27 mouse cellular contexts compared by ENCODE assay signal in genomic region chr13:56535570-56535969, GRCm38 (mm10). TPM values are rescaled to one million over a fixed set of nuclear protein-coding genes. Genes with fewer than 3 reads are reported as not detected.
DNase-seq lines count a peak whose midpoint lies in the region; ATAC-seq and TF ChIP-seq lines count a peak whose summit lies in the region.
"Had no signal": no experiment of that assay in that cellular context is flagged by ENCODE, and none has a peak within 500 bp of the region (broad histone marks: within the 10 kb centered on the region; RNA-seq: fewer than 3 reads in every experiment).

No protein-coding gene starts in this region.

- no peak for ATAC-seq in heart, embryonic 11.5 days (replicated peaks; ENCODE audit: insufficient number of reproducible peaks, low FRiP score, low TSS enrichment)
- ATAC-seq in liver, postnatal 0 days, result no peak
- no peak for ATAC-seq in frontal cortex, adult (ENCODE audit: low TSS enrichment)
- ATAC-seq: hindbrain, postnatal 0 days had no signal

- TF ChIP-seq CTCF in heart, adult 2 months (IDR thresholded peaks at IDR 0.05), result peak; percentile 34; the same call in 1 of the 2 replicates
- peak; percentile 20; the same call in 1 of the 2 replicates for TF ChIP-seq CTCF in liver, adult 2 months (IDR thresholded peaks at IDR 0.05; ENCODE audit: low read depth, low read length)
- TF ChIP-seq CTCF in liver, postnatal 0 days (IDR thresholded peaks at IDR 0.05; ENCODE audit: low read depth), result no peak

- intact Hi-C loops in heart, adult 2 months (cut with DNase I), result no loop called here

- no peak for TF ChIP-seq POLR2A in heart, adult 2 months (IDR thresholded peaks at IDR 0.05; ENCODE audit: insufficient read depth, low read depth, low read length)
- TF ChIP-seq POLR2A in liver, adult 2 months (IDR thresholded peaks at IDR 0.05; ENCODE audit: extremely low read depth, insufficient read depth, low read length), result no peak

- TF ChIP-seq EP300 in heart, adult 2 months (IDR thresholded peaks at IDR 0.05; ENCODE audit: insufficient read depth, low read depth, low read length), result no peak
- no peak for TF ChIP-seq EP300 in liver, postnatal 0 days (IDR thresholded peaks at IDR 0.05; ENCODE audit: low read depth)

- no peak overlapping the region for H3K4me2 ChIP-seq in heart, embryonic 11.5 days
- H3K4me2 ChIP-seq in liver, postnatal 0 days (ENCODE audit: low read depth, low read length), result no peak overlapping the region

- no peaks in the 10 kb centered on the region for H3K36me3 ChIP-seq in heart, adult 2 months (ENCODE audit: control insufficient read depth, insufficient read depth, low read length)
- no peaks in the 10 kb centered on the region for H3K36me3 ChIP-seq in heart, embryonic 11.5 days (ENCODE audit: control insufficient read depth, insufficient read depth, low read length)
- no peaks in the 10 kb centered on the region for H3K36me3 ChIP-seq in liver, adult 2 months (ENCODE audit: control insufficient read depth, insufficient read depth, low read length)
- no peaks in the 10 kb centered on the region for H3K36me3 ChIP-seq in liver, postnatal 0 days (replicated peaks; ENCODE audit: insufficient read depth, low read length)
- H3K36me3 ChIP-seq: midbrain, embryonic 10.5 days had no signal

- 79% methylated on average over 5 of the region's 5 CpGs for WGBS in heart, adult 2 months
- 74% methylated on average over 5 of the region's 5 CpGs for WGBS in heart, embryonic 11.5 days (ENCODE audit: insufficient replicate concordance)
- 78% methylated on average over 5 of the region's 5 CpGs for WGBS in liver, adult 2 months
- 73% methylated on average over 5 of the region's 5 CpGs for WGBS in liver, postnatal 0 days (ENCODE audit: insufficient replicate concordance)

- H3K4me3 ChIP-seq in heart, adult 2 months, result no peak overlapping the region
- H3K4me3 ChIP-seq in heart, embryonic 11.5 days (ENCODE audit: low read depth, low read length), result no peak overlapping the region
- no peak overlapping the region for H3K4me3 ChIP-seq in liver, adult 2 months (ENCODE audit: insufficient read depth, low read depth, low read length)
- no peak overlapping the region for H3K4me3 ChIP-seq in liver, postnatal 0 days (ENCODE audit: low read depth, low read length)
- H3K4me3 ChIP-seq: erythroblast, embryonic 14.5 days; midbrain, embryonic 10.5 days; myocyte had no signal

- no peaks in the 10 kb centered on the region for H3K27me3 ChIP-seq in heart, adult 2 months (ENCODE audit: control insufficient read depth, insufficient read depth, low read length)
- no peaks in the 10 kb centered on the region for H3K27me3 ChIP-seq in heart, embryonic 11.5 days (ENCODE audit: control insufficient read depth, insufficient read depth, low read length)
- H3K27me3 ChIP-seq in liver, adult 2 months (ENCODE audit: control insufficient read depth, insufficient read depth, low read length), result no peaks in the 10 kb centered on the region
- H3K27me3 ChIP-seq in liver, postnatal 0 days (ENCODE audit: insufficient read depth, low read length), result no peaks in the 10 kb centered on the region

- no peak overlapping the region for H3K27ac ChIP-seq in heart, adult 2 months
- no peak overlapping the region for H3K27ac ChIP-seq in heart, embryonic 11.5 days (ENCODE audit: low read depth, low read length)
- H3K27ac ChIP-seq in liver, adult 2 months (replicated peaks; ENCODE audit: insufficient read depth, low read depth, low read length), result no peak overlapping the region
- H3K27ac ChIP-seq in liver, postnatal 0 days (ENCODE audit: low read depth), result no peak overlapping the region
- H3K27ac ChIP-seq: hindbrain, postnatal 0 days; liver, embryonic 14.5 days; midbrain, embryonic 10.5 days had no signal

- H3K9me3 ChIP-seq in heart, embryonic 11.5 days (replicated peaks; ENCODE audit: control insufficient read depth, low read length), result 0 out of 2 replicates have a peak, but pooled peaks cover 4% of the 10 kb centered on the region
- no peaks in the 10 kb centered on the region for H3K9me3 ChIP-seq in liver, postnatal 0 days (ENCODE audit: low read length)

- H3K4me1 ChIP-seq in heart, adult 2 months (ENCODE audit: control insufficient read depth, insufficient read depth, low read length), result no peaks in the 10 kb centered on the region
- H3K4me1 ChIP-seq in heart, embryonic 11.5 days (ENCODE audit: control insufficient read depth, insufficient read depth, low read length), result no peaks in the 10 kb centered on the region
- H3K4me1 ChIP-seq in liver, adult 2 months (ENCODE audit: control insufficient read depth, insufficient read depth, low read length), result no peaks in the 10 kb centered on the region
- no peaks in the 10 kb centered on the region for H3K4me1 ChIP-seq in liver, postnatal 0 days (ENCODE audit: insufficient read depth)
- H3K4me1 ChIP-seq: midbrain, embryonic 10.5 days had no signal

- peak in 1 of 2 experiments; percentile 9 for DNase-seq in heart, adult 2 months
- DNase-seq in liver, adult 2 months (ENCODE audit: extremely low read depth, low read depth, low spot score), result no peak
- DNase-seq in liver, postnatal 0 days, result no peak
- DNase-seq in thymus, postnatal 14 days, result peak; percentile 51
- DNase-seq in thymus, adult 18-20 months, result no peak
- no peak for DNase-seq in urinary bladder, postnatal 14 days (ENCODE audit: low spot score)
- DNase-seq: adrenal gland, postnatal 36 days; cerebellum, adult 8-10 months; gastrocnemius, postnatal 25 days; heart, postnatal 4 days; kidney, adult 9 months; lung, postnatal 36 days had no signal

- no peak overlapping the region for H3K9ac ChIP-seq in heart, adult 2 months (ENCODE audit: low read depth, low read length)
- no peak overlapping the region for H3K9ac ChIP-seq in heart, embryonic 11.5 days (ENCODE audit: low read depth, low read length)
- no peak overlapping the region for H3K9ac ChIP-seq in liver, adult 2 months (ENCODE audit: low read depth, low read length)
- H3K9ac ChIP-seq in liver, postnatal 0 days (replicated peaks), result no peak overlapping the region
- H3K9ac ChIP-seq: liver, embryonic 14.5 days had no signal

- no peaks in the 10 kb centered on the region for H3K79me2 ChIP-seq in heart, adult 2 months (replicated peaks; ENCODE audit: control insufficient read depth, insufficient read depth, low read length)
- no peaks in the 10 kb centered on the region for H3K79me2 ChIP-seq in liver, adult 2 months (ENCODE audit: control insufficient read depth, insufficient read depth, low read length)

RNA-seq across cellular contexts. Expression of gene Lect2, which starts 12.7 kb away (rescaled TPM):
- not detected for total RNA-seq in heart, adult 2 months (2021)
- not detected in 2 replicates for polyA plus RNA-seq in heart, adult 2 months (2012; rRNA removed)
- polyA plus RNA-seq in heart, embryonic 11.5 days (2014; fragmentation: Nextera tagmentation; extraction: Ambion mirVana), result 0.37 and 1.1 TPM in 2 replicates
- total RNA-seq in liver, adult 2 months (2014; rRNA removed), result 230 and 425 TPM in 2 replicates
- polyA plus RNA-seq in liver, adult 2 months (2012; rRNA removed), result 106 and 170 TPM in 2 replicates
- 79.5 and 93.6 TPM in 2 replicates for polyA plus RNA-seq in liver, postnatal 0 days (2015; fragmentation: Nextera tagmentation; extraction: Ambion mirVana)
- total RNA-seq: adrenal gland, postnatal 36 days; common myeloid progenitor, adult 5-6 weeks; gastrocnemius, postnatal 25 days; heart, postnatal 4 days; hindbrain, postnatal 0 days; left cerebral cortex, adult 8-10 months; neutrophil, adult 5-6 weeks had no signal
- polyA plus RNA-seq: C2C12; embryonic facial prominence, embryonic 11.5 days; heart, embryonic 14.5 days; hindbrain, postnatal 0 days; limb, embryonic 11.5 days; midbrain, embryonic 10.5 days; myocyte had no signal

RNA-seq across cellular contexts. Expression of gene Fbxl21, which starts 13.3 kb away (rescaled TPM):
- total RNA-seq in heart, adult 2 months (2021), result under 1 TPM; 0.68 to 0.97 TPM
- 0.29 and 0.31 TPM in 2 replicates for polyA plus RNA-seq in heart, adult 2 months (2012; rRNA removed)
- polyA plus RNA-seq in heart, embryonic 11.5 days (2014; fragmentation: Nextera tagmentation; extraction: Ambion mirVana), result 1.2 and 1.9 TPM in 2 replicates
- 2.1 and 2.4 TPM in 2 replicates for total RNA-seq in liver, adult 2 months (2014; rRNA removed)
- 1.9 and 2.8 TPM in 2 replicates for polyA plus RNA-seq in liver, adult 2 months (2012; rRNA removed)
- 1.2 and 1.5 TPM in 2 replicates for polyA plus RNA-seq in liver, postnatal 0 days (2015; fragmentation: Nextera tagmentation; extraction: Ambion mirVana)
- total RNA-seq: common myeloid progenitor, adult 5-6 weeks had no signal
- polyA plus RNA-seq: erythroblast, embryonic 14.5 days had no signal

RNA-seq across cellular contexts. Expression of gene Il9, which starts 53.5 kb away (rescaled TPM):
- not detected for total RNA-seq in heart, adult 2 months (2021)
- not detected in 2 replicates for polyA plus RNA-seq in heart, adult 2 months (2012; rRNA removed)
- polyA plus RNA-seq in heart, embryonic 11.5 days (2014; fragmentation: Nextera tagmentation; extraction: Ambion mirVana), result not detected in 2 replicates
- not detected in 2 replicates for total RNA-seq in liver, adult 2 months (2014; rRNA removed)
- polyA plus RNA-seq in liver, adult 2 months (2012; rRNA removed), result not detected in 2 replicates
- polyA plus RNA-seq in liver, postnatal 0 days (2015; fragmentation: Nextera tagmentation; extraction: Ambion mirVana), result not detected in 2 replicates
- total RNA-seq: adrenal gland, postnatal 36 days; common myeloid progenitor, adult 5-6 weeks; gastrocnemius, postnatal 25 days; heart, postnatal 4 days; hindbrain, postnatal 0 days; left cerebral cortex, adult 8-10 months; neutrophil, adult 5-6 weeks had no signal
- polyA plus RNA-seq: C2C12; embryonic facial prominence, embryonic 11.5 days; erythroblast, embryonic 14.5 days; heart, embryonic 14.5 days; hindbrain, postnatal 0 days; large intestine, adult 2 months; limb, embryonic 11.5 days; liver, embryonic 14.5 days; midbrain, embryonic 10.5 days; myocyte had no signal

Comparison
In these comparisons a context has a peak if more than half of its experiments do, and no peak if none do; other contexts are left out.
1. RNA of gene Lect2, which starts 12.7 kb away (polyA plus RNA-seq): 106 to 170 TPM in liver, adult 2 months and 79.5 to 93.6 TPM in liver, postnatal 0 days; 0.37 to 1.1 TPM in heart, embryonic 11.5 days and not detected in heart, adult 2 months; every median in the first group is over 10 times any median in the second.